Mouse (Mus musculus) erythroblast, embryonic 14.5 days (primary cell): Measurements from ENCODE around the gene Dab1.

ENCODE experiments used
- GATA1 ChIP-seq: IDR thresholded peaks from 2 replicates; pipeline ENCODE4 v1.6.1; 2012; ENCODE audit warnings: low read length, inconsistent platforms, mixed read lengths
- TAL1 ChIP-seq: IDR thresholded peaks from 3 replicates; pipeline ENCODE4 v1.6.1; 2012; ENCODE audit warnings: low read length, inconsistent platforms, mixed read lengths

- no peak for TF ChIP-seq GATA1
- no peak for TF ChIP-seq TAL1
Observed at GRCm38 (mm10) chr4:104666831-104667551, 1047.8 kb downstream of the Dab1 start.
